Mouse (Mus musculus) limb, embryonic 14.5 days (tissue): ENCODE results near the gene B4galt1. TPM values are rescaled to one million over a fixed set of nuclear protein-coding genes. Genes with fewer than 3 reads are reported as not detected.
"Not testable (repeated sequence)": the region's sequence is repeated elsewhere in the genome, so short reads cannot be mapped to it uniquely, and the experiment has no call there.

Experiments
- ATAC-seq: fragments of 200-750 bp; cut with Nextera tagmentation; 2 replicates; pipeline ENCODE4 v1.8.0; 2017; ENCODE audit warnings: low read depth, moderate number of reproducible peaks, moderate TSS enrichment; ENCODE audit not compliant: low FRiP score
- DNase-seq: peaks from one replicate; pipeline ENCODE4 v3.0.0-alpha.2; 2015; ENCODE audit warnings: low spot score
- H3K27ac ChIP-seq: fragments of 300-500 bp; sonication (generic); replicated peaks from 2 replicates; pipeline ENCODE4 v1.5.1; 2014; ENCODE audit warnings: low read depth, mild to moderate bottlenecking, low read length, moderate library complexity, mixed read lengths
- H3K27me3 ChIP-seq: fragments of 300-500 bp; sonication (generic); 2 replicates; pipeline ENCODE4 v1.6.1; 2014; ENCODE audit warnings: low read length, mixed read lengths; ENCODE audit not compliant: control insufficient read depth, insufficient read depth
- H3K36me3 ChIP-seq: fragments of 300-500 bp; sonication (generic); 2 replicates; pipeline ENCODE4 v1.6.1; 2014; ENCODE audit warnings: mild to moderate bottlenecking, low read length, moderate library complexity, mixed read lengths; ENCODE audit not compliant: control insufficient read depth, insufficient read depth
- H3K4me1 ChIP-seq: fragments of 300-500 bp; sonication (generic); 2 replicates; pipeline ENCODE4 v1.6.1; 2014; ENCODE audit warnings: antibody characterized with exemption, low read length, mixed read lengths; ENCODE audit not compliant: control insufficient read depth, insufficient read depth
- H3K4me2 ChIP-seq: fragments of 300-500 bp; sonication (generic); replicated peaks from 2 replicates; pipeline ENCODE4 v1.6.1; 2014; ENCODE audit warnings: low read depth, mild to moderate bottlenecking, low read length, moderate library complexity; ENCODE audit not compliant: severe bottlenecking
- H3K4me3 ChIP-seq: fragments of 300-500 bp; sonication (generic); replicated peaks from 2 replicates; pipeline ENCODE4 v1.5.1; 2014; ENCODE audit warnings: low read length
- H3K9ac ChIP-seq: fragments of 300-500 bp; sonication (generic); 2 replicates; pipeline ENCODE4 v1.6.1; 2014; ENCODE audit warnings: mild to moderate bottlenecking, low read depth, low read length, moderate library complexity; ENCODE audit not compliant: severe bottlenecking
- H3K9me3 ChIP-seq: fragments of 300-500 bp; sonication (generic); 2 replicates; pipeline ENCODE4 v1.6.1; 2016; ENCODE audit warnings: low read length; ENCODE audit not compliant: control insufficient read depth
- POLR2A ChIP-seq: fragments of 200-500 bp; IDR thresholded peaks from 2 replicates; pipeline ENCODE4 v1.8.0; 2012; ENCODE audit warnings: inconsistent platforms, mild to moderate bottlenecking, moderate library complexity, borderline replicate concordance; ENCODE audit not compliant: insufficient read depth, insufficient read length; ENCODE audit errors: extremely low read depth
- whole genome bisulfite sequencing: fragments of 180-500 bp; shearing (Covaris S2); extraction: QIAGEN DNeasy Blood & Tissue Kit; methylation state at CpG from one replicate; pipeline ENCODE4 v1.1.7; 2014; 5-methylcytosine and 5-hydroxymethylcytosine counted together
- polyA plus RNA-seq, 2 experiments: library from polyadenylated mRNA; depleted of rRNA in 1 of 2; stranded (reverse) in 1 of 2; unstranded in 1 of 2; fragments of >200 nt; fragmentation: Nextera tagmentation in 1 of 2; extraction: Ambion mirVana in 1 of 2; gene quantifications; 2 replicates each; pipeline versions ENCODE4 v1.2.1 to v1.2.3; 2012 to 2014

Gene B4galt1
- polyA plus RNA-seq, 2 experiments, result 35.9 to 52.3 TPM

- 81% methylated on average over 4 of the region's 4 CpGs for WGBS
- Histone ChIP-seq H3K36me3 (peaks cover 24% of the 10 kb centered on the region), H3K4me3 (no peak overlapping the region), H3K4me2 (no peak overlapping the region), H3K4me1 (no peaks in the 10 kb centered on the region), H3K27ac (no peak overlapping the region), H3K9ac (no peak overlapping the region), H3K27me3 (no peaks in the 10 kb centered on the region), H3K9me3 (no peaks in the 10 kb centered on the region)
- TF ChIP-seq POLR2A, result no peak
- ATAC-seq, result no peak
- DNase-seq, result no peak
Observed at GRCm38 (mm10) chr4:40801908-40802307, 51.9 kb downstream of the B4galt1 start.

GRCm38 (mm10) chr4:40800873-40801272, 52.9 kb downstream of the B4galt1 start:
- ATAC-seq (no peak), DNase-seq (no peak)
- Histone ChIP-seq H3K9me3 (no peaks in the 10 kb centered on the region), H3K4me1 (no peaks in the 10 kb centered on the region), H3K27ac (no peak overlapping the region), H3K4me3 (no peak overlapping the region), H3K36me3 (peaks cover 15% of the 10 kb centered on the region), H3K27me3 (no peaks in the 10 kb centered on the region), H3K9ac (no peak overlapping the region), H3K4me2 (no peak overlapping the region)
- no peak for TF ChIP-seq POLR2A
- WGBS, result 90% methylated on average over 3 of the region's 3 CpGs

- not testable (repeated sequence) for H3K4me2 ChIP-seq, DNase-seq, ATAC-seq
Observed at GRCm38 (mm10) chr4:40798833-40799555, 54.8 kb downstream of the B4galt1 start.

GRCm38 (mm10) chr4:40795761-40796160, 58.0 kb downstream of the B4galt1 start:
- Histone ChIP-seq H3K9me3 (no peaks in the 10 kb centered on the region), H3K9ac (no peak overlapping the region), H3K4me2 (no peak overlapping the region), H3K36me3 (no peaks in the 10 kb centered on the region), H3K27ac (no peak overlapping the region), H3K4me1 (no peaks in the 10 kb centered on the region), H3K27me3 (no peaks in the 10 kb centered on the region), H3K4me3 (no peak overlapping the region)
- TF ChIP-seq POLR2A, result no peak
- ATAC-seq (no peak), DNase-seq (no peak)
- WGBS, result 87% methylated on average over 3 of the region's 3 CpGs

More at GRCm38 (mm10) chr4:40798833-40799555, 54.8 kb downstream of the B4galt1 start:
- H3K4me1 ChIP-seq, H3K4me3 ChIP-seq, H3K27me3 ChIP-seq, H3K9me3 ChIP-seq, H3K9ac ChIP-seq, H3K36me3 ChIP-seq, H3K27ac ChIP-seq: not testable (repeated sequence)
- WGBS, result no CpG with 5 or more reads among the region's 2 CpGs

GRCm38 (mm10) chr4:40794320-40794719, 59.5 kb downstream of the B4galt1 start:
- H3K36me3 ChIP-seq, result no peaks in the 10 kb centered on the region

More at GRCm38 (mm10) chr4:40794320-40794719, 59.5 kb downstream of the B4galt1 start:
- Histone ChIP-seq H3K27ac (no peak overlapping the region), H3K4me2 (no peak overlapping the region), H3K4me1 (no peaks in the 10 kb centered on the region), H3K4me3 (no peak overlapping the region), H3K9me3 (no peaks in the 10 kb centered on the region), H3K27me3 (no peaks in the 10 kb centered on the region), H3K9ac (no peak overlapping the region)
- no peak for TF ChIP-seq POLR2A
- no peak for DNase-seq
- ATAC-seq, result no peak
